Mouse (Mus musculus) embryonic facial prominence, embryonic 11.5 days (tissue): ENCODE results near the gene Nphs1. TPM values are rescaled to one million over a fixed set of nuclear protein-coding genes. Genes with fewer than 3 reads are reported as not detected.
"Not testable (repeated sequence)": the region's sequence is repeated elsewhere in the genome, so short reads cannot be mapped to it uniquely, and the experiment has no call there.

Experiments
- ATAC-seq: fragments of 200-750 bp; cut with Nextera tagmentation; replicated peaks from 2 replicates; pipeline ENCODE4 v1.8.0; 2017; ENCODE audit warnings: low read depth; ENCODE audit not compliant: insufficient number of reproducible peaks, low FRiP score, low TSS enrichment
- DNase-seq: peaks from one replicate; pipeline ENCODE4 v3.0.0-alpha.2; 2015; ENCODE audit warnings: low spot score
- H3K27ac ChIP-seq: fragments of 300-500 bp; sonication (generic); replicated peaks from 2 replicates; pipeline ENCODE4 v1.5.1; 2014; ENCODE audit warnings: mild to moderate bottlenecking, low read depth, low read length, control low read depth
- H3K27me3 ChIP-seq: fragments of 300-500 bp; sonication (generic); 2 replicates; pipeline ENCODE4 v1.6.1; 2014; ENCODE audit warnings: mild to moderate bottlenecking, low read length, moderate library complexity, mixed read lengths; ENCODE audit not compliant: control insufficient read depth, insufficient read depth
- H3K36me3 ChIP-seq: fragments of 300-500 bp; sonication (generic); replicated peaks from 2 replicates; pipeline ENCODE4 v1.6.1; 2014; ENCODE audit warnings: low read depth, mild to moderate bottlenecking, low read length, moderate library complexity, mixed read lengths; ENCODE audit not compliant: control insufficient read depth, insufficient read depth
- H3K4me1 ChIP-seq: fragments of 300-500 bp; sonication (generic); 2 replicates; pipeline ENCODE4 v1.6.1; 2014; ENCODE audit warnings: low read length, mixed read lengths; ENCODE audit not compliant: control insufficient read depth, insufficient read depth
- H3K4me2 ChIP-seq: fragments of 300-500 bp; sonication (generic); 2 replicates; pipeline ENCODE4 v1.6.1; 2014; ENCODE audit warnings: low read depth, mild to moderate bottlenecking, control low read depth, low read length, moderate library complexity
- H3K4me3 ChIP-seq: fragments of 300-500 bp; sonication (generic); 2 replicates; pipeline ENCODE4 v1.5.1; 2014; ENCODE audit warnings: low read depth, low read length, control low read depth
- H3K9ac ChIP-seq: fragments of 300-500 bp; sonication (generic); replicated peaks from 2 replicates; pipeline ENCODE4 v1.6.1; 2014; ENCODE audit warnings: mild to moderate bottlenecking, control low read depth, low read length
- H3K9me3 ChIP-seq: fragments of 300-500 bp; sonication (generic); replicated peaks from 2 replicates; pipeline ENCODE4 v1.6.1; 2016; ENCODE audit warnings: mild to moderate bottlenecking, low read length, inconsistent platforms, mixed read lengths; ENCODE audit not compliant: control insufficient read depth
- WGBS: fragments of 180-500 bp; shearing (Covaris S2); extraction: QIAGEN DNeasy Blood & Tissue Kit; methylation state at CpG from one replicate; pipeline ENCODE4 v1.1.7; 2014; 5-methylcytosine and 5-hydroxymethylcytosine counted together
- polyA plus RNA-seq: library from polyadenylated mRNA; unstranded; fragments of >200 nt; fragmentation: Nextera tagmentation; extraction: Ambion mirVana; gene quantifications from 2 replicates; pipeline ENCODE4 v1.2.1, GENCODE M21; 2014

The Nphs1 gene
- polyA plus RNA-seq, 1 experiment from 2014 or later = not detected

DNA sequence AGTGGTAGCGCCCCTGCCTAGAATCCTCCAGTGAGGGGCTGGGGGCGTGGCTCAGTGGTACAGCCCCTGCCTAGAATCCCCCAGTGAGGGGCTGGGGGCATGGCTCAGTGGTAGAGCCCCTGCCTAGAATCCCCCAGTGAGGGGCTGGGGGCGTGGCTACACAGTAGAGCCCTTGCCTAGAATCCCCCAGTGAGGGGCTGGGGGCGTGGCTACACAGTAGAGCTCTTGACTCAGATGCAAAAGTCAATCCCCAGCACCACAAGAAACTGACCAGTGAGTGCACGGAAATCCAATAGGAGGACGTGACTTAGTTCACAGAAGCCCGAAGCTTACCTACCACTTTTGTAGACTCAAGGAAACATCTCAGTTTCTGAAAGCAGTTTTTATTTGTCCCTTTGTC, 18.0 kb downstream of the Nphs1 start:
- H3K4me2 ChIP-seq, H3K36me3 ChIP-seq, H3K9ac ChIP-seq, DNase-seq, H3K4me1 ChIP-seq, H3K27me3 ChIP-seq, H3K9me3 ChIP-seq, H3K4me3 ChIP-seq, H3K27ac ChIP-seq, ATAC-seq: not testable (repeated sequence)
- WGBS = 89% methylated on average over 7 of the region's 7 CpGs

GRCm38 (mm10) chr7:30477415-30478381, 19.6 kb downstream of the Nphs1 start:
- 7% methylated on average over 32 of the region's 32 CpGs for WGBS
- H3K27me3 ChIP-seq = no peaks in the 10 kb centered on the region
- H3K36me3 ChIP-seq = no peaks in the 10 kb centered on the region
- H3K9ac ChIP-seq = no peak overlapping the region
- H3K9me3 ChIP-seq = no peaks in the 10 kb centered on the region
- no peaks in the 10 kb centered on the region for H3K4me1 ChIP-seq
- DNase-seq = peak; percentile 51
- peak overlapping the region; percentile 18 for H3K4me3 ChIP-seq
- H3K4me2 ChIP-seq = peak overlapping the region; percentile 34
- H3K27ac ChIP-seq = no peak overlapping the region
- 0 out of 2 replicates have a peak, but pooled peaks have one; percentile 15 for ATAC-seq

GRCm38 (mm10) chr7:30484250-30484649, 26.1 kb downstream of the Nphs1 start:
- Histone ChIP-seq H3K4me2 (no peak overlapping the region), H3K4me3 (no peak overlapping the region), H3K27me3 (no peaks in the 10 kb centered on the region), H3K9me3 (no peaks in the 10 kb centered on the region), H3K36me3 (no peaks in the 10 kb centered on the region), H3K27ac (no peak overlapping the region), H3K4me1 (no peaks in the 10 kb centered on the region), H3K9ac (no peak overlapping the region)
- 12% methylated on average over 8 of the region's 8 CpGs for WGBS
- DNase-seq (peak; percentile 78), ATAC-seq (no peak)

DNA sequence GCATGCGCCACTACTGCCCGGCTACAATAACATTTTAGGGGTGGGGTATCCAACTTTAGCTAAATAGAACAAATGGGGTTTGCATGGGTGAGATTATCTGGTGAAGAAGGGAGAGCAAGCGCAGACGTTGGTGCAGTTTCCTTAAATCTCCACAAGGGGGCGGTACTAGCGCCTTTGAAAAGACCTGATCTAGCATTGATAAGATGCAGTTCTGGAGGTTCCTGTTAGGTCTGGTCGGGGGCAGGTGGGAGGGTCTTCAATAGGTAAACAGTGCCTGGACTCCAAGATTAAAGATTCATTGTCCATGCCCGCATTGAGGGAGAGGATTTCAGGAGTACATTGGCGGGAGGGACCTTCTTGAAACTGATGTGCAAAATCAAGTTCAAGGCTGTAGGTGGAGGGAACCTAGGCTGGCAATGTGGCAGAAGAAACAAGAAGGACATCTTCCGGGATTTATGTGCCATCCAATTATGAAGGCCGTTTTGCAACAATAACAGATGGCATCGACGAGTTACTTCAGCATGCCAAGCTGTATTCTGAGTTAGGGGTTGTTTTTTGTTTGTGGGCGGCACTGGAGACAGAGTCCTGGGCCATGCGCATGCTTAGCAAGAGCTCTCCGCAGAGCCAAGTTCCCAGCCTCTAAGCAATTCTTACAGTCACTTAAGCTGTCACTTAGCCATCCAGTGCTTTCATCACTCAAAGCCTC, 32.3 kb downstream of the Nphs1 start:
- Histone ChIP-seq H3K27ac (no peak overlapping the region), H3K4me3 (no peak overlapping the region), H3K9ac (no peak overlapping the region), H3K36me3 (no peaks in the 10 kb centered on the region), H3K4me2 (no peak overlapping the region), H3K9me3 (no peaks in the 10 kb centered on the region), H3K27me3 (no peaks in the 10 kb centered on the region), H3K4me1 (no peaks in the 10 kb centered on the region)
- ATAC-seq (no peak), DNase-seq (peak; percentile 67)
- 31% methylated on average over 16 of the region's 16 CpGs for WGBS

DNA sequence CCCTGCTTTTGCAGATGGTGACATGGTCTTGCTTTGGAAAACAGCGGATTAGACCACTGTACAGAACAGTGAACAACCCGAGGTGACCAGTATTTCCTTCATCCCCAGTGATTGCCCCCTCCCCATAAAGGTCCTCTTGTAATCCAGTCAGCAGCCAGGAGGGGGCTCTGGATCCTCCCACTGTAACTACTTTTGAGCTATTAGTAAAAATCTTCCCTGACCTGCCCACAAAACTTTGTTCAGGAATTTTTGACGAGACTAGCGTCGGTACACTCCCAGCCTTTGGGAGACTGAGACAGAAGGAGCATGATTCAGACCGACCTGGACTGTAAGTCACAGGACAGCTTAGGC, 32.8 kb downstream of the Nphs1 start:
- H3K9me3 ChIP-seq = no peaks in the 10 kb centered on the region
- DNase-seq (no peak), ATAC-seq (no peak)
- H3K4me2 ChIP-seq = no peak overlapping the region
- H3K27ac ChIP-seq = no peak overlapping the region
- H3K4me1 ChIP-seq = no peaks in the 10 kb centered on the region
- no peaks in the 10 kb centered on the region for H3K36me3 ChIP-seq
- H3K4me3 ChIP-seq = no peak overlapping the region
- H3K27me3 ChIP-seq = no peaks in the 10 kb centered on the region
- 14% methylated on average over 6 of the region's 6 CpGs for WGBS
- H3K9ac ChIP-seq = no peak overlapping the region

DNA sequence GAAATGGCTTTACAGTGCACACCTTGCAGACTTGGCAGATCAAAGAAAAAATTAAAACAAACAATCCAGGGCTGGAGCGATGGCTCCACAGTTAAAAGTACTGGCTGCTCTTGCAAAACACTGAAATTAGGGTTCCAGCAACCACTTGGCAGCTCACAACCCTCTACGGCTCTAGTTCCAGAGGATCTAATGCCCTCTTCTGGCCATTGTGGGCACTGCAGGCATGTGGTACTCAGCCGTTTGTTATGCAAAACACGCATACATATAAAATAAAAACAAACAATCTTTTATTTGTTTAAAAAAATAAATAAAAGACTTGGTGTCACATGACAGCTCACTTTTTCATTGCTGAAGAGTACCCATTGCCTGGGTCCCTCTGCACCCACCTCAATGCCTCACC, 34.6 kb downstream of the Nphs1 start:
- H3K4me3 ChIP-seq = no peak overlapping the region
- no peak overlapping the region for H3K9ac ChIP-seq
- H3K36me3 ChIP-seq = no peaks in the 10 kb centered on the region
- no peak overlapping the region for H3K4me2 ChIP-seq
- ATAC-seq (no peak), DNase-seq (peak; percentile 80)
- H3K4me1 ChIP-seq = no peaks in the 10 kb centered on the region
- H3K27me3 ChIP-seq = no peaks in the 10 kb centered on the region
- no peaks in the 10 kb centered on the region for H3K9me3 ChIP-seq
- WGBS = 20% methylated on average over 4 of the region's 4 CpGs
- no peak overlapping the region for H3K27ac ChIP-seq

DNA sequence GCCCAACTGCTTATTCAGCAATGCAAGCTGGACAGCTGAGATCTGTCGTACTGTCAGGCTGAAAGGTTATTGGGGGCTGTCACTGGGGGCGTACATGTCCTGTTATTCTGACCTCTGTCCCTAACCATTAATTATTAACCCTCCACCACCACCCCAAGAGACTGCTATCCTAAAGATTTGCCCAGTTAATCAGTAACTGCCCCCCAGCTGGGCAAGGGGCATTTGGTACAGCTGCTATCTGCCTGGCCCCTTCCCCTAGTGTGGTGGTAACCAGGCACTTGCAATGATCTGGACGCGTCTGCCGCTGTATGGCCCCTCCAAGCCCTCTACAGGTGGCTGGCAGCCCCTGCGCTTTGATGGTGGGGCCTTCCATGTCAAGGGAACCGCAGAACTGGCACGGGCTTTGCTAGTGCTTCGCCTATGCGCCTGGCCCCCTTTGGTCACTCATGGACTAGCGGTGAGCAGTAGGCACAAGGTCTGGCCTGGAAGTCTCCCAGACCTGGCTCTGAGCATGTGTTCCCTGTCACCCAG, 35.4 kb downstream of the Nphs1 start, which contains the start of gene Prodh2:
Gene Prodh2 (plus strand): TSS at position 222 of the 531 bp plus-strand sequence.
- Histone ChIP-seq H3K36me3 (no peaks in the 10 kb centered on the region), H3K4me3 (no peak within 1 kb of the TSS), H3K4me1 (no peaks in the 10 kb centered on the region), H3K27ac (no peak within 1 kb of the TSS), H3K4me2 (no peak within 1 kb of the TSS), H3K27me3 (no peaks in the 10 kb centered on the region), H3K9ac (no peak within 1 kb of the TSS), H3K9me3 (no peaks in the 10 kb centered on the region)
- 62% methylated on average over 11 of the region's 11 CpGs for WGBS
- ATAC-seq = no peak
- DNase-seq = no peak
